In genomic region chr12:16895221-16895928, GRCm38 (mm10) we compare ENCODE assay signal across 8 mouse cellular contexts. TPM values are rescaled to one million over a fixed set of nuclear protein-coding genes. Genes with fewer than 3 reads are reported as not detected.
DNase-seq lines count a peak whose midpoint lies in the region; ATAC-seq lines count a peak whose summit lies in the region.

No protein-coding gene starts in this region.

- peak; percentile 68 for ATAC-seq in embryonic facial prominence, embryonic 11.5 days (replicated peaks; ENCODE audit: insufficient number of reproducible peaks, low FRiP score, low TSS enrichment, low read depth)
- peak; percentile 81 for ATAC-seq in midbrain, embryonic 13.5 days

- peak overlapping the region; percentile 78 for H3K4me3 ChIP-seq in embryonic facial prominence, embryonic 11.5 days (ENCODE audit: low read depth, low read length)
- H3K4me3 ChIP-seq in heart, embryonic 10.5 days, result peak overlapping the region; percentile 96
- peak overlapping the region; percentile 97 for H3K4me3 ChIP-seq in limb, embryonic 10.5 days
- peak overlapping the region; percentile 92 for H3K4me3 ChIP-seq in midbrain, embryonic 13.5 days (replicated peaks)

- H3K36me3 ChIP-seq in embryonic facial prominence, embryonic 11.5 days (replicated peaks; ENCODE audit: control insufficient read depth, insufficient read depth, low read depth, low read length), result no peaks in the 10 kb centered on the region
- H3K36me3 ChIP-seq in heart, embryonic 10.5 days, result no peaks in the 10 kb centered on the region
- no peaks in the 10 kb centered on the region for H3K36me3 ChIP-seq in limb, embryonic 10.5 days
- H3K36me3 ChIP-seq in midbrain, embryonic 13.5 days, result no peaks in the 10 kb centered on the region

- peak overlapping the region; percentile 84 for H3K9ac ChIP-seq in embryonic facial prominence, embryonic 11.5 days (replicated peaks; ENCODE audit: low read length)
- H3K9ac ChIP-seq in midbrain, embryonic 13.5 days (replicated peaks), result peak overlapping the region; percentile 94

- peak; percentile 39 to 44 for DNase-seq in layer of hippocampus, postnatal 36 days
- DNase-seq in layer of hippocampus, adult 9-11 months, result no peak
- peak; percentile 61 for DNase-seq in adrenal gland, postnatal 10 days
- peak; percentile 55 for DNase-seq in embryonic facial prominence, embryonic 11.5 days (ENCODE audit: low spot score)
- peak; percentile 81 for DNase-seq in heart, embryonic 10.5 days (ENCODE audit: low spot score)
- peak; percentile 70 for DNase-seq in limb, embryonic 10.5 days (ENCODE audit: low spot score)
- DNase-seq in testis, postnatal 10 days (ENCODE audit: low spot score), result peak; percentile 64

- peak overlapping the region; percentile 83 for H3K27ac ChIP-seq in embryonic facial prominence, embryonic 11.5 days (replicated peaks; ENCODE audit: low read depth, low read length)
- peak overlapping the region; percentile 98 for H3K27ac ChIP-seq in heart, embryonic 10.5 days
- H3K27ac ChIP-seq in limb, embryonic 10.5 days, result peak overlapping the region; percentile 96
- H3K27ac ChIP-seq in midbrain, embryonic 13.5 days, result peak overlapping the region; percentile 95

- H3K4me1 ChIP-seq in embryonic facial prominence, embryonic 11.5 days (ENCODE audit: control insufficient read depth, insufficient read depth, low read length), result no peaks in the 10 kb centered on the region; the same call in 1 of the 2 replicates
- peaks cover 41% of the 10 kb centered on the region for H3K4me1 ChIP-seq in heart, embryonic 10.5 days
- H3K4me1 ChIP-seq in limb, embryonic 10.5 days, result peaks cover 34% of the 10 kb centered on the region
- peaks cover 32% of the 10 kb centered on the region for H3K4me1 ChIP-seq in midbrain, embryonic 13.5 days (replicated peaks)

- no peaks in the 10 kb centered on the region for H3K9me3 ChIP-seq in embryonic facial prominence, embryonic 11.5 days (replicated peaks; ENCODE audit: control insufficient read depth, low read length)
- no peaks in the 10 kb centered on the region for H3K9me3 ChIP-seq in heart, embryonic 10.5 days
- H3K9me3 ChIP-seq in limb, embryonic 10.5 days (replicated peaks), result no peaks in the 10 kb centered on the region
- no peaks in the 10 kb centered on the region for H3K9me3 ChIP-seq in midbrain, embryonic 13.5 days

- H3K27me3 ChIP-seq in embryonic facial prominence, embryonic 11.5 days (ENCODE audit: control insufficient read depth, insufficient read depth, low read length), result no peaks in the 10 kb centered on the region
- no peaks in the 10 kb centered on the region for H3K27me3 ChIP-seq in heart, embryonic 10.5 days (ENCODE audit: insufficient read depth, poor library complexity, severe bottlenecking)
- no peaks in the 10 kb centered on the region for H3K27me3 ChIP-seq in limb, embryonic 10.5 days (ENCODE audit: low read depth, poor library complexity, severe bottlenecking)
- H3K27me3 ChIP-seq in midbrain, embryonic 13.5 days, result no peaks in the 10 kb centered on the region

- peak overlapping the region; percentile 64 for H3K4me2 ChIP-seq in embryonic facial prominence, embryonic 11.5 days (ENCODE audit: low read depth, low read length)
- H3K4me2 ChIP-seq in midbrain, embryonic 13.5 days (replicated peaks), result peak overlapping the region; percentile 86

- under 1% methylated on average over 40 of the region's 41 CpGs for whole genome bisulfite sequencing in embryonic facial prominence, embryonic 11.5 days
- under 1% methylated on average over 41 of the region's 41 CpGs for WGBS in heart, embryonic 10.5 days
- under 1% methylated on average over 39 of the region's 41 CpGs for WGBS in limb, embryonic 10.5 days
- WGBS in midbrain, embryonic 13.5 days, result under 1% methylated on average over 41 of the region's 41 CpGs

RNA-seq across cellular contexts. Expression of gene Rock2, which starts 0.7 kb away (rescaled TPM):
- total RNA-seq in layer of hippocampus, postnatal 36 days (2021), result 100 to 1,000 TPM; 136 to 137 TPM
- total RNA-seq in adrenal gland, postnatal 10 days (2021), result 10 to 100 TPM; 49.0 to 67.2 TPM
- 13.6 TPM in 2 replicates for polyA plus RNA-seq in embryonic facial prominence, embryonic 11.5 days (2014; fragmentation: Nextera tagmentation; extraction: Ambion mirVana)
- 16.9 and 19.6 TPM in 2 replicates for polyA plus RNA-seq in heart, embryonic 10.5 days (2016; fragmentation: Nextera tagmentation; extraction: Ambion mirVana)
- polyA plus RNA-seq in limb, embryonic 10.5 days (2016; fragmentation: Nextera tagmentation; extraction: Ambion mirVana), result 10.1 and 12.5 TPM in 2 replicates
- 14.4 and 15.7 TPM in 2 replicates for polyA plus RNA-seq in midbrain, embryonic 13.5 days (2015; fragmentation: Nextera tagmentation; extraction: Ambion mirVana)
